In the genomic region with DNA sequence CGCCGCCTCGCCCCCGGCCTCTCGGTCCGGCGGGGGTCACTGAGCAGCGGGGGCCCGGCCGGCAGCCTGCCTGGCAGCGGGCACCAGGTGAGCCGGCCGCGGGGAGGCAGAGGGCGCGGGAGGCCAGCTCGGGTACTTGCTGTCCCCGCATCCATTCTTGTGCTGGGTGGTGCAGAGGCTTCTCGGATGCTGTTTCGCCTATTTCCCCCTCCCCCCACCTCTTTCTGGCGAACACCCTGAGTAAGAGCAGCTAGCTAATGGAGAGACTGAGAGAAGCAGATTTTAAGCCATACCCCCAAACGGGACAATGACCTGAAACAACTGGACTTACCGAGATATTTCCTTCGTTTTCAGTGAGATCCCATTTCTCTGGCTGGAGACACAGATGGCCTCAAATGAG, we compare ENCODE assay signal across 8 mouse cellular contexts. TPM values are rescaled to one million over a fixed set of nuclear protein-coding genes. Genes with fewer than 3 reads are reported as not detected.
A peak's percentile ranks its signal among the peaks of the same experiment; 100 is the strongest.
DNase-seq lines count a peak whose midpoint lies in the region; ATAC-seq and TF ChIP-seq lines count a peak whose summit lies in the region.

No protein-coding gene starts in this region.

- ATAC-seq in erythroid progenitor cell, adult 5-6 weeks (replicated peaks; ENCODE audit: low FRiP score, poor library complexity, severe bottlenecking): no peak; the same call in 1 of the 2 replicates

- H3K4me1 ChIP-seq in spleen, adult 2 months (ENCODE audit: control insufficient read depth, insufficient read depth, insufficient read length): peaks cover 3% of the 10 kb centered on the region; the same call in 1 of the 2 replicates

- peak overlapping the region; percentile 97 for H3K4me3 ChIP-seq in spleen, adult 2 months (ENCODE audit: extremely low read depth, insufficient read depth, insufficient read length)

- peaks cover 3% of the 10 kb centered on the region for H3K36me3 ChIP-seq in spleen, adult 2 months (ENCODE audit: control insufficient read depth, insufficient read depth, low read length)

- H3K27ac ChIP-seq in spleen, adult 2 months (ENCODE audit: insufficient read depth, low read length): peak overlapping the region; percentile 77

- 2% methylated on average over 20 of the region's 24 CpGs for WGBS in spleen, adult 2 months

- TF ChIP-seq CTCF in spleen, adult 2 months (IDR thresholded peaks at IDR 0.05; ENCODE audit: extremely low read depth, insufficient read depth, insufficient read length, insufficient replicate concordance): no peak
- no peak for TF ChIP-seq CTCF in brain, embryonic 14.5 days (IDR thresholded peaks at IDR 0.05; ENCODE audit: borderline replicate concordance, extremely low read depth, insufficient read depth, insufficient read length)

- no peak for DNase-seq in spleen, adult 2 months (ENCODE audit: low read depth in 1 of 2, low spot score in 2 of 2)
- no peak for DNase-seq in spleen, postnatal 10 days (ENCODE audit: low spot score in 2 of 2)
- DNase-seq in brain, embryonic 14.5 days (ENCODE audit: low read depth): peak; percentile 89
- DNase-seq in frontal cortex, postnatal 25 days (ENCODE audit: low spot score in 2 of 2): peak; percentile 39 to 46
- DNase-seq in left cerebral cortex, adult 8-10 months (ENCODE audit: low spot score in 2 of 2): peak; percentile 37 to 46
- peak; percentile 52 for DNase-seq in naive thymus-derived CD4-positive, alpha-beta T cell, adult 2 months (ENCODE audit: low read depth)
- no peak for DNase-seq in spleen, postnatal 14 days (ENCODE audit: low spot score in 2 of 2)

- no peak for TF ChIP-seq POLR2A in spleen, adult 2 months (IDR thresholded peaks at IDR 0.05; ENCODE audit: low read depth, low read length)
- no peak for TF ChIP-seq POLR2A in brain, embryonic 14.5 days (IDR thresholded peaks at IDR 0.05; ENCODE audit: borderline replicate concordance, extremely low read depth, insufficient read depth, insufficient read length, poor library complexity, severe bottlenecking)

- H3K27me3 ChIP-seq in spleen, adult 2 months (ENCODE audit: control insufficient read depth, insufficient read depth, low read length): no peaks in the 10 kb centered on the region

RNA-seq across cellular contexts. Expression of gene Phtf1, which starts 0.8 kb away (rescaled TPM):
- polyA plus RNA-seq in spleen, adult 2 months (2012; rRNA removed): 4.1 and 5.6 TPM in 2 replicates
- 21.2 and 25.6 TPM in 2 replicates for polyA plus RNA-seq in brain, embryonic 14.5 days (2012; rRNA removed)
- 10 to 100 TPM; 40.9 to 44.9 (median 43.4) TPM for total RNA-seq in left cerebral cortex, adult 8-10 months (2022)
- total RNA-seq in erythroid progenitor cell, adult 5-6 weeks (2015; ENCODE audit: low replicate concordance): 3.4 and 13.3 TPM in 2 replicates
- total RNA-seq in erythroid progenitor cell, adult 5-6 weeks (2017; ENCODE audit: low replicate concordance): 5.6 and 20.7 TPM in 2 replicates

RNA-seq across cellular contexts. Expression of gene Rsbn1, which starts 54.8 kb away (rescaled TPM):
- 3.5 and 5.2 TPM in 2 replicates for polyA plus RNA-seq in spleen, adult 2 months (2012; rRNA removed)
- 17.1 and 22.2 TPM in 2 replicates for polyA plus RNA-seq in brain, embryonic 14.5 days (2012; rRNA removed)
- 10 to 100 TPM; 22.6 to 27.1 (median 23.5) TPM for total RNA-seq in left cerebral cortex, adult 8-10 months (2022)
- total RNA-seq in erythroid progenitor cell, adult 5-6 weeks (2015; ENCODE audit: low replicate concordance): 27.4 and 38.6 TPM in 2 replicates
- 35.8 and 36.2 TPM in 2 replicates for total RNA-seq in erythroid progenitor cell, adult 5-6 weeks (2017; ENCODE audit: low replicate concordance)

Comparison
In these comparisons a context has a peak if more than half of its experiments do, and no peak if none do; other contexts are left out.
1. DNase-seq: peak in brain, embryonic 14.5 days (single experiment), frontal cortex, postnatal 25 days (2 of 2), left cerebral cortex, adult 8-10 months (2 of 2) and naive thymus-derived CD4-positive, alpha-beta T cell, adult 2 months (single experiment); none in spleen, adult 2 months (0 of 2), spleen, postnatal 10 days (0 of 2) and spleen, postnatal 14 days (0 of 2).